Mouse (Mus musculus): ENCODE results near the gene AC109138.7. TPM values are rescaled to one million over a fixed set of nuclear protein-coding genes. Genes with fewer than 3 reads are reported as not detected.

The AC109138.7 gene
- not detected in 2 replicates for polyA plus RNA-seq (2012; rRNA removed; ENCODE audit: low replicate concordance)

DNA sequence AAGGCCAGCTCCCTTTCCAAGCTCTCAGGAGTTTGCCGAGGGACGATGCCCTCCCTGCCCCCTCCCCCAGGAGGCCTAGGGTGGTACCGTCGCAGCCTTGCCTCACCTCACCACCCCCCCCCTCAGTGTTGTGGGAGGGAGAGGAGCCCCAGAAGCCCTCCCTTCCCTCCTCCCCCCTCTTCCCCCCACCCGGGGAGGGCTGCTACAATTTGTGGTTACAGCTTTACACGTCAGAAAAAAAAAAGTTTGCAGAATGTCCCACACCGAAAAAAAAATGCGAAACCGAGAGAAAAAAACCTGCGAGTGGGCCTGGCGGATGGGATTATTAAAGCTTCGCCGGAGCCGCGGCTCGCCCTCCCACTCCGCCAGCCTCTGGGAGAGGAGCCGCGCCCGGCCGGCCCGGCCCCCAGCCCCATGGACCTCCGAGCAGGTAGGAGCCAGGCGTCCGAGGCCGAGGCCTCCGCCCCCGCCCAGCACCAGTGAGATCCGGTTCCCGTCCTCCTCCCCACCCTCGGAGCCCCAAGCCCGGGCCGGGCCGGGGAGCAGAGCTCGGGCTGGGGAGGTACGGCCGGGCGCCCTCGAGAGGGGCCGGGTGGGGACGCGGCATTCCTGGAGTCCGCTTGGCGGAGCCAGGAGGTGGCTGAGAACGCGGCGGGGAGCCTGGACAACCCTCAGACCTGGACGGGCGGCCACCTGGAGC is at the start of gene AC109138.7, which contains the start of gene Clcf1:
TSS of gene AC109138.7 (plus strand) at position 287 of the 700 bp plus-strand sequence.
TSS of gene Clcf1 (plus strand) at position 168 of the 700 bp plus-strand sequence.

DNA sequence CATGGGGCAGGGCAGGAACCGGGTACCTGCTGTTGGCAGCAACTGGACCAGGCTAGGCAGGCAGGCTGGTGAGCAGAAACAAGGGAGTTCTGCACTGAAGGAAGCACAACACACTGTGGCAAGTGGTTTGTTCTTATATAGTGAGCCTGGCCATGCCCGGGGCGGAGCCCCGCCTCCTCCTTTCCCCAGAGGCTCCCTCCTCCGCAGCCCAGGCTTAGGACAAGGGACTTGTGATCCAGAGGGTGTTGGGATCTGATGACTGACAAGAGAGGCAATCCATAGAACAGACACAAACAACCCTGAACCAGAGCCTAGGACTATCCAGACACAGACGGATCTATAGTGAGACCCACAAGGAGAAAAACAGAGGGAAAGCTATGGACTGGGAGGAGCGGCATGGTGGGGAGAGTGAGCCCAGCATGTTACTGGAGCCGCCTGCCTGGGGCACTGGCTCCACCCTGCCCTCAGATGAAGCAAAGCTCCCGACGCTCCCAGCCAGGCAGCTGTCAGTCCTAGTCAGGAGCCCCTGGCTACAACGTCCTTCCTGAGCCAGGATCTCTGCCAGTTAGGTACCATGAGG is 38.7 kb upstream of the AC109138.7 start, which contains the start of gene Carns1:
TSS of gene Carns1 (minus strand) at position 112 of the 580 bp plus-strand sequence.

DNA sequence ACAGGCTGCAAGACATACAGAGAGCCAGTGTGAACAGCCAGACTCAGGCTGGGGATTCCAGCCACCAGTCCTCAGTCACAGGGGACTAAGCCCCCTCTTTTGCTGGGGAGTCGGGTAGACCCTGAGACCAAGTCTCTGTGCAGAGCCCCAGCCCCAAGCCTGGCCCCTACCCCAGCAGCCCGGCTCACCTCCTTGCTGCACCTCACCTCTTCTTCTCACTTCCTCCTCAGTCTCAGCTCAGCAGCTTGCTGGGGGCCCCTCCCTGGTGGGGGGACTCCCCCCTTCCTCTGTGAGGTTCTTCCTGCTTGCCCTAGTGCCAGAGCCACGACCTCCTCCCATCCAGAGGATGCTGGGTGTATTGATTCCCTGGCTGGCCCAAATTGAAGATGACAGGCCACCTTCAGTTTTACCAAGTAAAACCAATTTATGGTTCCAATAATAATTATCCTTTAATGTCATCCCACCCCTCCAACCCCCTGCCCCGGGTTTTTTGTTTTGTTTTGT is 23.3 kb upstream of the AC109138.7 start, which contains the start of gene Tbc1d10c:
TSS of gene Tbc1d10c (minus strand) at position 454 of the 504 bp plus-strand sequence.

DNA sequence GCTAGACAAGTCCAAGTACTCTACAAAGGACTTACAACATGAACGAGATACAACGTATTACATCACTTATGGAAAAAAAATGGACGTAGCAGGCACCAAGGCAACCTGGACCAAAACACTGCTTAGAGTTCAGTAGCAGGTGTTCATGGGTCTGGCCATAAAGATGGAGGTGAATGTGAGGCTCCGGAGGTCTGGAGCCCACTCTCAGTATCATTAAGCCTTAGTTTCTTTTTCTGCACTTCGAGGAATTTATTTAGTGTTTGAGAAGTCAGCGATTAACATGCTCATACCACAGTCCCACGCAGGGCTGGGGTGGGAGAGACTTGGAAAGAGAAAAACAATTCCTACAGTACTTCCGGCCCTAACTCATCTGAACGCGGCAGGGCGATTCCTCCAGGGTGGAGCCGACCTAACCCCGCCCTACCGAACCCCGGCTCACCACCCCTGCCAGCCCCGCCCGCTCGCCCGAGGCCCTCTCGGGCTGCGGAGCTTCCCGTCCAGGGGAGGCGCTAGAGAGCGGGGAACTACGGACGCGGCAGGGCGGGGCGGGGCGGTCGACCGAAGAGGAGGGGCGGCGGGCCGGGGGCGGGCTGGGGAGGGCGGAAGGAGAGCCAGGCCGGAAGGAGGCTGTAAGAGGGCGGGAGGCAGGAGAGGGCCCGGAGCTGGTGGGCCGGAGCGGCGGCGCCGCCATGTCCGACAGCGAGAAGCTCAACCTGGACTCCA is 22.5 kb upstream of the AC109138.7 start, which contains the start of gene Ppp1ca:
TSS of gene Ppp1ca (plus strand) at position 538 of the 723 bp plus-strand sequence.

DNA sequence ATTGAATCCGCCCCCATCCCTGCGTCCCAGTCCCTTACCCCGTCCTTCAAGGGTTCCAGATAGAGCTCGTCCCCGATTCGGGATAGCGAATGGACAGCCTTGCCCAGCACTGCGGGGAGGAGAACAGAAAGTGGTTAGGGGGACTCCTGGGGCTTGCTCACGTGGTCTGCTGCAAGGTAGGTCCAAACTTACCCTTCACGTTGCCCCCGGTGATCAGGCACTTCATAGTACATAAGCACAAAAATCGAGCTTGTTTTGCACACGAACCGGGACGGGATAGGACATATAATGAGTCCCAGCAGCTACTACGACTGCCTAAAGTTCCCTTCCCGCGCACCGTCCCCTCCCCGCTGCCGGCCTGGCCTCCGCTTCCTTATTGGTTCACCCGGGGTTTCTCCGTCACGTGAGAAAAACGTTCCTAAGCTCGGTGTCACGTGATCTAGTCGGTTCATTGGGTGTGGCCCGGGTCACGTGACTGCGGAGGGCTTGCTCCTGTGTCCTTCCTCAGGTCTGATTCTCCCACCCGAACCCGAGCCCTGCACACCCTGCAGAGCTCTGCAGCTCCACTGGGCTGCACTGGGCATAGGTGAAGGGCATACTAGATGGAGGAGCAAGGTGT is 12.8 kb upstream of the AC109138.7 start, which contains the start of gene Rad9a:
TSS of gene Rad9a (minus strand) at position 372 of the 619 bp plus-strand sequence.

DNA sequence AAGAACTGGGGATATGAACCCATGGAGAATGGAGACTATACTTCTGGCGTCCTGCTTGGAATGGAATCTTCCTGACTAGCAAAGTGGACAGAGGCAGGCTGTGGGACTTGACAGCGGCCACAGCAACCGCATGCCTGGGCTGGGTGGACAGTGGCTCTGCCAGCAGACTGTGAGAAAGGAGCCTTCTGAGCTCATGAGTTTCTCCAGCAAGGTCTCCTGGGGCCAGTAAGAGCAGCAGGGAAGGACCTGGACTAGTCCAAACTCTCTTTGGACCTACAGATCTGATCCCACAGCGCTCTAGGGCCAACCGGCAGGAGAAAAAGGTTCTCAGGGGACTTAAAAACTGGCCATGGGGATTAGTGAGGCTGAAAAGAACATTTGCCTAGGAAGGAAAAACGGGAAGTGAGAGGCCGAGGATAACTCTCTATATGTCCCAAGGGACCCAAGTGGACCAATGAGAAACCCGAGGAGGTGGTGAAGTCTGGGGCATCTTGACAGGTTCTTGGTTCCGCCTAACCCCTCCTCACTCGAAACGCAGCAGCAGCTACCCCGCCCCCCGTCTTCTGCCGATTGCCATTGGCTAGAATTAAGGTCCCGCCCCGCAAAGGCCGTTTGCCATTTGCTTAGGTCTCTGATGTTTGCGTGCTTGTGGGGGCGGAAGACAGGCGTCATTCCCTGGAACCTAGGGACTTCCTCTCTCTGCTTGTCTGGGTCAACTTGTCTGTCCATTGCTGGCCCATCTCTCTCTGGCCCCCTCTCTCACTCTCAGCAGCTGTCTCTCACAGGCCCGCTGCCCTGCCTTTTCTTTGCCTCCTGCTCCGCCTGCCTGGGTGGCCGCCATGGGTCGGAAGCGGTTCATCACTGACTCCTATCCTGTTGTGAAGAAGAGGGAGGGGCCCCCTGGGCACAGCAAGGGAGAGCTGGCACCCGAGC is 17.4 kb downstream of the AC109138.7 start, which contains the start of gene Pold4:
TSS of gene Pold4 (plus strand) at position 647 of the 933 bp plus-strand sequence.

DNA sequence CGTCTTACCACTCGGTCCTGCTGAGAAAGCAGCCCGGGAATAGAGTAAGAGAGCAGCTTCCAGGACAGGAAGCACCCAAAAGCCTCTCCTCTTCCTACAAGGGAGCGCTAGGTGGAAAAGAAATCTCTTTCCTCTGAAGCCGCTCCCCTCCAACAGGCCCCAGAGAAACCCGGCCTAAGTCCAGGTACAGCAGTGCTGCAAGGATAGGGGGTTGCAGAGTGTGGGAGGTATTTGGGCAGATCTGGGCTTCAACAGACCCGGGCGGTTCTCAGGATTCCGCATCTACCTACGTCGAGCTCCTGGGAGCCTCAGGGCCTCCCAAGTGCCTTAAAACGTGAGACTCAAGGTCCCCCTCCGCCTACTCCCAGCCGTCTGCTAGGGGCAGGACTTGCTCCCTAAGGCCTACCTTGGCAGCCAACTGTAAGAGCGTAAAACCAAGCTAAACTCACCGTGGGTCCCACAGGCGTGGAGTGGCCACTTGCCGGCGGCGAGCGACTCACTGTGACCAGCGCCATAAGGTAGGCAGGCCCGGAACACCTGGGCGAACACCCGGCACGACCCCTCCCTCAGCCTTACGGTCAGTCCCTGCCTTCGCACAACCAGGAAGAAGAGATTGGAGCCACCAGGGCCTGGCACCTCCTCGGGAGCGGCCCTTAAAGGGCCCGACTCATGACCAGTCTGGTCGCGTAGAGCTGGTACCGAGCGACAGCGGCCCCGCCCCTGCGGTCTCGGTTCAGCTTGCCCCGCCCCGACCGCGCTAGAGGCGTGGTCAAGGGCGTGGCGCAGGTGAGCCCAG is 54.6 kb downstream of the AC109138.7 start, which contains the start of gene Ssh3:
TSS of gene Ssh3 (minus strand) at position 615 of the 796 bp plus-strand sequence.

Other genes starting within 250 kb of the AC109138.7 start
- 22.0 and 22.5 TPM in 2 replicates for gene Aldh3b2, start 242.0 kb upstream of the AC109138.7 start, polyA plus RNA-seq (2012; rRNA removed; ENCODE audit: low replicate concordance)
- gene Acy3, start 227.8 kb upstream of the AC109138.7 start, polyA plus RNA-seq (2012; rRNA removed; ENCODE audit: low replicate concordance): 56.0 and 64.9 TPM in 2 replicates
- gene Tbx10, start 221.6 kb upstream of the AC109138.7 start, polyA plus RNA-seq (2012; rRNA removed; ENCODE audit: low replicate concordance): not detected in 2 replicates
- 12.2 and 22.8 TPM in 2 replicates for gene Nudt8, start 213.8 kb upstream of the AC109138.7 start, polyA plus RNA-seq (2012; rRNA removed; ENCODE audit: low replicate concordance)
- gene Gm49405, start 213.7 kb upstream of the AC109138.7 start, polyA plus RNA-seq (2012; rRNA removed; ENCODE audit: low replicate concordance): 2.5 and 2.9 TPM in 2 replicates
- 6.3 and 13.3 TPM in 2 replicates for gene Doc2g, start 211.0 kb upstream of the AC109138.7 start, polyA plus RNA-seq (2012; rRNA removed; ENCODE audit: low replicate concordance)
- 188 and 271 TPM in 2 replicates for gene Ndufv1, start 201.6 kb upstream of the AC109138.7 start, polyA plus RNA-seq (2012; rRNA removed; ENCODE audit: low replicate concordance)
- 508 and 632 TPM in 2 replicates for gene Gstp1, start 176.4 kb upstream of the AC109138.7 start, polyA plus RNA-seq (2012; rRNA removed; ENCODE audit: low replicate concordance)
- 24.3 and 163 TPM in 2 replicates for gene Gstp2, start 168.3 kb upstream of the AC109138.7 start, polyA plus RNA-seq (2012; rRNA removed; ENCODE audit: low replicate concordance)
- gene Gstp3, start 154.8 kb upstream of the AC109138.7 start, polyA plus RNA-seq (2012; rRNA removed; ENCODE audit: low replicate concordance): 14.6 and 23.5 TPM in 2 replicates
- gene Cabp2, start 132.8 kb upstream of the AC109138.7 start, polyA plus RNA-seq (2012; rRNA removed; ENCODE audit: low replicate concordance): 0.61 TPM in 1 of 2 replicates, not detected in the other
- gene Cdk2ap2, start 117.2 kb upstream of the AC109138.7 start, polyA plus RNA-seq (2012; rRNA removed; ENCODE audit: low replicate concordance): 257 and 348 TPM in 2 replicates
- gene Pitpnm1, start 114.4 kb upstream of the AC109138.7 start, polyA plus RNA-seq (2012; rRNA removed; ENCODE audit: low replicate concordance): 157 and 297 TPM in 2 replicates
- 113 and 122 TPM in 2 replicates for gene Aip, start 88.5 kb upstream of the AC109138.7 start, polyA plus RNA-seq (2012; rRNA removed; ENCODE audit: low replicate concordance)
- 0.69 and 0.80 TPM in 2 replicates for gene Gpr152, start 74.6 kb upstream of the AC109138.7 start, polyA plus RNA-seq (2012; rRNA removed; ENCODE audit: low replicate concordance)
- gene Cabp4, start 70.3 kb upstream of the AC109138.7 start, polyA plus RNA-seq (2012; rRNA removed; ENCODE audit: low replicate concordance): 1.2 TPM in 2 replicates
- 266 and 387 TPM in 2 replicates for gene Coro1b, start 65.7 kb upstream of the AC109138.7 start, polyA plus RNA-seq (2012; rRNA removed; ENCODE audit: low replicate concordance)
- gene Ptprcap, start 60.8 kb upstream of the AC109138.7 start, polyA plus RNA-seq (2012; rRNA removed; ENCODE audit: low replicate concordance): 183 and 672 TPM in 2 replicates
- gene Rps6kb2, start 51.0 kb upstream of the AC109138.7 start, polyA plus RNA-seq (2012; rRNA removed; ENCODE audit: low replicate concordance): 46.6 and 54.5 TPM in 2 replicates
- gene Carns1, start 38.9 kb upstream of the AC109138.7 start, polyA plus RNA-seq (2012; rRNA removed; ENCODE audit: low replicate concordance): 32.3 and 39.2 TPM in 2 replicates
- gene Tbc1d10c, start 23.1 kb upstream of the AC109138.7 start, polyA plus RNA-seq (2012; rRNA removed; ENCODE audit: low replicate concordance): 91.7 and 196 TPM in 2 replicates
- gene Ppp1ca, start 22.3 kb upstream of the AC109138.7 start, polyA plus RNA-seq (2012; rRNA removed; ENCODE audit: low replicate concordance): 586 and 618 TPM in 2 replicates
- 49.2 and 51.9 TPM in 2 replicates for gene Rad9a, start 12.7 kb upstream of the AC109138.7 start, polyA plus RNA-seq (2012; rRNA removed; ENCODE audit: low replicate concordance)
- 54.9 and 127 TPM in 2 replicates for gene Clcf1, start 119 bp upstream of the AC109138.7 start, polyA plus RNA-seq (2012; rRNA removed; ENCODE audit: low replicate concordance)
- 207 and 218 TPM in 2 replicates for gene Pold4, start 17.5 kb downstream of the AC109138.7 start, polyA plus RNA-seq (2012; rRNA removed; ENCODE audit: low replicate concordance)
- gene Ssh3, start 54.8 kb downstream of the AC109138.7 start, polyA plus RNA-seq (2012; rRNA removed; ENCODE audit: low replicate concordance): 116 and 124 TPM in 2 replicates
- gene Ankrd13d, start 68.8 kb downstream of the AC109138.7 start, polyA plus RNA-seq (2012; rRNA removed; ENCODE audit: low replicate concordance): 12.7 and 17.2 TPM in 2 replicates
- 156 and 263 TPM in 2 replicates for gene Grk2, start 91.9 kb downstream of the AC109138.7 start, polyA plus RNA-seq (2012; rRNA removed; ENCODE audit: low replicate concordance)
- 125 and 186 TPM in 2 replicates for gene Kdm2a, start 183.9 kb downstream of the AC109138.7 start, polyA plus RNA-seq (2012; rRNA removed; ENCODE audit: low replicate concordance)
- gene Rhod, start 225.1 kb downstream of the AC109138.7 start, polyA plus RNA-seq (2012; rRNA removed; ENCODE audit: low replicate concordance): 14.2 and 15.8 TPM in 2 replicates